Mouse (Mus musculus) urinary bladder, postnatal 25 days (tissue): ENCODE data around the gene Slc25a28.

Experiments used
- DNase-seq: peaks from one replicate; pipeline ENCODE4 v3.0.0; 2022; ENCODE audit warnings: low spot score

Slc25a28 gene

DNA sequence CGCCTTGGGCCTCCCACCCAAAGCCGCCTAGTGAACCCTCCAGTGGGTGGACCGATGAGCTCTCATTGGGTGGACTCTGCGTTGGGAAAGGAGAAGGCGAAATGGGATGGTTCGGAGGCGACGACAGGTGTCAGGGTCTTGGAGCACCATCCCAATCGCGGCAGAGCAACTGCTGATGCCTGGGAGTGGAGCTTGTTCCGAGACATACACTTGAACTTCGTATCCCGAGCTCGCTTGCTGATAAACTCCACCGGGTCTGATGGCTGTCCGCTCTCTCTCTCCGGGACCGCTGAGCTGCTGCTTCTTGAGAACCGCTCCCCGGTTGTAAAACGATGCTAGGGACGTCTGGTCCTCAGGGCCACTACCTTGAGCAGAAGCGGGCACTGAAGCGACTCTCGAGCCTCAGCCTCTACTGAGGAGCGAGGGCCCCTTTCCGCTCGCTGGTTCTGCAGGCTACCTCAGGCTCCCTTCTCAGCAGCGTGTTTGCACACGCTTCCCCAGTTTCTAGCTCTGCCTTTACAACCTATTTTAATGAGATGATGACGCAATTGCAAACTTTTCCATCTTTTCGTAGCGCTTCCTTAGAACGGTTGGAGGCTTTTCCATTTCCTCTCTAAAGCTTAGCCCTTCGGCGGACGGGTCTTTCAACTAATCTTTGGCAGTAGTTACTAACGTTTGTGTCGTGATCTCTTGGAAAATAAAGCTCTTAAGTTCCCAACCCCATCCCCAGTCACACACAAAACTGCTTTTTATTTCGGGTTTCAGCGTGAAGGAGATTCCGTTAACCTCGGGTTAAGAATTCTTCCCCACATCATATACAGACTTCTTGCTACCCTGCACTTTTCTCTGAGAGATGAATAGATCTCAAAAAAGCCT is 1.1 kb upstream of the Slc25a28 start:
- DNase-seq: no peak

DNA sequence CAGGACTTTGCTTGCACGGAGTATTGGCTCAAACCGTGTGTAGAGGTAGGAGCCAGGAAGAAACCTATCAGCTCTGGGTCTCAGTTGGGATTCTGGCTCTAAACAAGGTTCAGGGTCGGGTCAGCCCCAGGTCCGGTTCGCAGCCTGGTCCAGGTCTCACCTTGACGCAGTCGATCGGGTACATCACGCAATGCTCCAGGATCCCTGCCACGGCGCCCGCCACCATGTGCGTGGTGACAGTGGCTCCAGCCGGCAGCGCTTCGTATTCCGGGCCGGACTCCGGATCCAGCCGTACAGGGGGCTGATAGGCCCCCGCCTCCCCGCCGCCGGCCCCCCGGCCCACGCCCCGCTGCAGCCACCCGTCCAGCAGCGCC is 378 bp downstream of the Slc25a28 start:
- DNase-seq: no peak

DNA sequence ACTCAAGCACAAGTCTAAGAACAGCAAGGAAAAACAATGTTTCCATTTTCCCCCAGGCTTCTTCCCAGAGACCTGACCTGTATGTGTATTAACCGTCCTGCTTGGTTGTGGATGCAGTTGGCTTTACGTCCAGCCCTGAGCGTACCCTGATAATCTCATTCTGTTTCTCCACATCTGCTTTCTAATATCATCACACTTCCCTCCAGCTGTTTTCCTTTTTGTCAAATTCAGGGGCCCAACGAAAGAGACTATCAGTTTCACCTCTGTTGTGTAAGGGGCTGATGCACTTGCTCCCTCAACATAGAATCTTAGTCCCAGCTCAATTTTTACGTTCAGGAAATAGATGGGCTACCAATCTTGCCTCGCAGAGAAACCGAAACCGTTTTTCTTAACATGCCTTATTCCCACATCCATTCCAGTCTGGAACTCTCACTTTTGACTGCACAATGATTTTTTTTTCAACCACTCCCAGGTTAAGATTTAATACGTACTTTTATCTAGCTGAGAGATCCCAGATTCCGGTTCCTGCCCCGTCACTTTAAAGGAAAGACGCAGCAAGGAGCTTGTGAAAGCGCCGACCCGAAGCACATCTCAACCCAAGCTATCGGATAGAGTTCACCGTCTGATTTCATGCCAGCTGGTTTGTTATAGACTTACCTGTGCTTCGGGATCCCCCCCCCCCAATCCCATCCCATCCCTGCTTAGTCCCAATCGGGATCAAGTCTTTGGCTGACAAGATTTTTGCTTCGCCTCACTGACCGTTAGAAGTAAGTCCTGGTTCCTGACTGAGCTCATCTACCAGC is 967 bp downstream of the Slc25a28 start:
- no peak for DNase-seq

DNA sequence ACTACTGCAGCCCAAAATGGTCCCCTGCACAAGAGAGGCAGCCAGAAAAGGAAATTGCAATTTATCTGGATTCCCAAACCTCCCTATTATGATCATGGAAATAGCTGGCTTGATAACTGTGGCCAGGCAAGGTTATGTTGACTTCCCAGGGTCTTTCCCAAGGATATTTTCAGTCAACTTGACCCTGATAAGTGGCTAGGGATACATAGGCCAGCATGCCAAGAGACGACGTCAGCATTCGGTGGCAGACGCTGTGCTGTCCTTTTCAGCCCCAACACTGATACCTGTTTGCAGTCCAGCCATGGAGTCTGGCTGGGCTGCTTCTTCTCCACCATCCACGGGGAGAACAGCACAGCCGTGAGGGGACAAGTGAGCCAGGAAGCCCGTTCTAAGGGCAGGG is 3.6 kb downstream of the Slc25a28 start:
- DNase-seq: no peak

DNA sequence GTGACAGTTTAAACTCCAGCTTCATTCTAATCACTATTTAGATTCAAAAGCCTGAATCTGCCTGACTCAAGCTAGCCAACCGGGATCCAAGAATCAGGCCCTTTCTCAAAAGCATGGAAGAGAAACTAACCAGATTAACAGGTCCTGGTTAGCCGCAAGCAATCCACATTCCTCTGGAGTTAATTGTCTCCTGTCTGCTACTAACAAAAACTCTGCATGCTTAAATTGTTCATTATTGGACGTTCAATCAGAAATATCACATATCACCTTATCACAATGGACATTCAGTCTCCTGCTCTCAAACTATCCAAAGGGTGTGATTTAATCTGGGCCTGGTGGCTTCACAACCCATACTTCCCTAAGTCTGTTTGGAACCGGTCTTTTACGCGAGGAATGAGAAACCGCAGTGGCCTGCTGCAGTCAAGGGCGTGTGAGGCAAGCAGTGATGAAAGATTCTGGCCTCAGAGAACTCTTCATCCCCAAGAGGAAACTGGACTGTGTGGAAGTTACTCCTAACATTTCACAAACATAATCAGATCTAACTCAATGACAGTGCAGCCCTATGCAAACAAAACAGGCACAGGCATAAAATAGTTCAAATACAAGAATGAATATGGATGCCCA is 5.4 kb downstream of the Slc25a28 start:
- DNase-seq: no peak

DNA sequence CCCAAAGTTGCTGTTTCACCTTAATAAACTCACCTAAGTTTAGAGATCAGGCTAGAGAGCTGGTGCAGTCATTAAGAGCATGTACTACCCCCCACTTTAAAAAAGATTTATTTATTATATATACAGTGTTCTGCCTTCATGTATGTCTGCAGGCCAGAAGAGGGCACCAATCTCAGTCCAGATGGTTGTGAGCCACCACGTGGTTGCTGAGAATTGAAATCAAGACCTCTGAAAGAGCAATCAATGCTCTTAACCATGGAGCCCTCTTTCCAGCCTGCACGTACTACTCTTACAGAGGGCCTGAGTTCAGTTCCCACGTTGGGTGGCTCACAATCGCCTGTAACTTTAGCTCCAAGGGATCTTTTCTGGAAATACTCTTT is 7.3 kb downstream of the Slc25a28 start:
- DNase-seq: no peak

DNA sequence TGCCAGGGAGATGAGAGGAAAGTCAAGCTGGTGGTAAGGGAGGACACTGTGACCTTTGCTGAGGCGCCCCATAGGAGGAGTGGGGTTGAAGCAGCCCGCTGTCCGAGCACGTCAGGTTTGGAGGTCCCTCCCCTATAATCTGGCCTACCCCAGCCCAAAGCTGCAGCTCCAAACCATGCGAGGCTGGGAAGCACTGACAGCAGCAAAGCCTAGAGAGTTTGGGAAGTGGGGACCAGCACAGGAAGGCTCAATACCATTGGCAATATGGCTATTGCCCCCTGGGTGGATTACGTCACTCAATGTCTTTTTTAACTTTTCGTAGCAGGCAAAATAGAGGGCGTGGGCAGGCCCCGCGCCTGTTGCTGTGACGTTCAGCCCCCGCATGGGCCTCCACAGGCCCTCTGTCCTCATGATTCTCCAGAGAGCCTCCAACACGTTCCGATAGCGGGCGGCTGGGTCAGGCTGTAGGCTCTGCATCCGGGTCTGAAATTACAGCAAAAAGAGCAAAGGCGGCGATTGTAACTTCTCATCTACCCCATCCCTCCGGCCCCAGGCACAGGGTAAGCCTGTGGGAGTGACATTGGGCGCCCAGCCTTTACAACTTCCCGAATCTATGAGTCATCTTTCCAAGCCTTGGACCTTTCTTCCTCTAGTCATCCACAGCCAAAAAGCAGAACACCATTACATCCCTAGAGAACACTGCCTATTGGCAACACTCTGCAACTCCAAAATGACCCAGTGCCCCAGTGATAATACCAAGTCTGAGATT is 7.8 kb downstream of the Slc25a28 start:
- no peak for DNase-seq

DNA sequence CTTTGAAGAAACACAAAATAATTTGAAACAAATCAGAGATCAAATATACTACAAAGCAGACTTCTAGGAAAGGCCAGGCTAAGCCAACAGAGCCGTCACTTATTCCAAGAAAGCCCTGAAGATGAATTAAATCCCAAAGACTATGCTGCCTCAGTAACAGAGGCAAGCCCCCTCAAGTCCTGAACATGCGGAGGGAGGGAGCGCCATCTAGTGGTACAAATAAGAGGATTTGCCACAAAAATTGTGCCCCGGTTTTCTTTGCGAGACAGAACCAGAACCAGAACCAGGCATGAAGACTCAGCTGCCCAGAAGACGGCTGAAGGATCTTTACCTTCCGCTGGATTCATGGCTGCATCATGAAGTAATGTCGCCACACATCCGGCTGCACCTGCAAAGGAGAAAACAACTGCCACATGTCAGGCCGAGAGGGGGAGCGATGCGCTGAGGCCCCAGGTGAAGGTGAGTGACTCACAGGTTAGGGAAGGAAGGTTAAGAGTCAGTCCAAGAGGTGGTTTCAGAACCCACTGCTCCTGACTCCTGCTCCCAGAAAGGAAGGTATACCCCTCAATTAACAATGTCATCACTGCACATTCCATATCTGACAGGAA is 9.1 kb downstream of the Slc25a28 start:
- peak; percentile 43 for DNase-seq

DNA sequence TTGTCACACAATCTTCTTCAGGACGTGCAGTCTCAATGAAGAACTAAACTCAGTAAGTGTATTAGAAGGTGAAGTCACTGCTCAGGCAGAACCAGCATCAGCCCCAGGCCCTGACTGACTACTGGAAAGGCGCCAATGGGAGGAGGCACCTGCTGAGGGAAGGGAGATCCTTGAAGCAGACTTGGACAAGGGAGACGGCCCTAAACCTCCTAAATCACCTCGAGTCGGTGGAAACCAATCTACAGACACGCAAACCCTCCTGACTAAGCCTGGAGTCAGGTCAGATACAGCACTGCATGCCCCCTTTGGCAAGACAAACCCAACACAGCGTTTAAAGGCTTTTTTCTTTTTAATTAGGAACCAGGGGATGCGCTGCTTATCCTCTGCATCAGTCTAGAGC is 11.2 kb downstream of the Slc25a28 start:
- no peak for DNase-seq

DNA sequence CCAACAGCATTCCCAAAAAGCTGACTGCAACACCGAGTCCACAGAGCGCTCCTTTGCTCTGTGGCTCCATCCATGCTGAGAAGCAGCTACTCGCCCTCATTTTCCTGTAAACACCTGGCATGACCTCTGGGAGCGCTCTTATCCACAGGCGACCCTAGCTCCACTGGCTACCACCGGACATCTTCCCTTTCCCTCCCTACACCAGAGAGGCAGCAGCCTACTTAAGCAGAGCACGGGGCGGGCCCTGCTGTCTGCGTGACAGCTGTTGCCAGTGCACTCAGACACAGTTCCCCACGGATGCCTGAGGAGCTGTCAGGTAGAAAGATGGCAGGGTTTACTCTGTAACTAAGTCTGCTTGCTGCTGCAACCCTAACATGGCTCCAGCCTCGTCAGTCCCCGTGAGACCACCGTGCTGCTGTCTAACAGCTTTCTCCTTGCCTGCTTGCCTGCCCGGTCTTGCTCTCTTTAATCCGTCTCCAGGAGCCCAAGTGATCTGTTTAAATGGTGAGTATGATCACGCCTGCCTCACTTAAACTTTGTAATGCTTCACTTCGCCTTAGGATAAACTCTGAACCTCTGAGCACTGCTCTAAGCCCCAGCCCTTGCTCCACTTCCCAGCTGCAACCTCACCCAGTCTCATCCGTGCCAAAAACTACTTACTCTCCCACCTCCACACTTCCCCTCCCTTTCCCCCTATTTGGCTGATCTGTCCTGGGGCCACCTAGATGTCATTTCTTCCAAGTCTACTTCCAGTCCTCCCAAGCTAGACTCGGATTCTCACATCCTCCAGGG is 12.3 kb downstream of the Slc25a28 start:
- no peak for DNase-seq

DNA sequence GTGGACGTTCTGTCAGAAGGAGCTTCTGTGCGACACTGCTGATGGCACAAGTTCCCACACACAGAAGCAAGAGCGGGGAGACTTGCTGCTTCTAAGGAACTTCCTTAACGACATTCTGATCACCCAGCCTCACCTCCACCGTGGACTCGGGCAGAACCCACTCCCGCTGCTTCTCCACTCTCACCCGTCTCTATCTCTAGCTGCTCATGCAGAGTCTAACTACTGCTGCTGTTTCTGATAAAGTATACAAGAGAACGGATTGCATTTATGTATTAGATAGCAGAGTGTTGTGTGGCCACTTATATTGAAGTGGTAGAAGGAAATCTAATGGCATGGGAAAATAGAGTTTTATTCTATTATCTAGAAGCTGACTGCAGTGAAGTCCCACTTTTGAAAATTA is 13.9 kb downstream of the Slc25a28 start:
- no peak for DNase-seq

DNA sequence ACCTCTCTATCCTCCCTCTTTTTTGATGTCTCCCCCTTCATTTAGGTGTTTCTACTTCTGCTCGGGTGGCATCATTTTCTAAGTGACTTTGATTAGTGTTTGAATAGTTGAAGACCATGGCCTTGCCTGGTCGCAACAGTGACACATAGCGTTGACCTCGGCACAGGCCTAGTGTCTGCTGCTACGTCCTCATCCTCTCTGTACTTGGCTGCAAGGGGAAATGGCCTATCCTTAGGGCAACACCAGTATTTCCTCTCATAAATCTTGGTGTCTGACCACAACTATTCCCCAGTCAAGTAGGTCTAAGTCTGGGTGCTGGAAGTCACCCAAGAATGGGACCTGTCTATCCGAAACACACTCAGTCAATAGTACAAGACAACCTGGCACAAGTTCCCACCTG is 15.0 kb downstream of the Slc25a28 start:
- no peak for DNase-seq

DNA sequence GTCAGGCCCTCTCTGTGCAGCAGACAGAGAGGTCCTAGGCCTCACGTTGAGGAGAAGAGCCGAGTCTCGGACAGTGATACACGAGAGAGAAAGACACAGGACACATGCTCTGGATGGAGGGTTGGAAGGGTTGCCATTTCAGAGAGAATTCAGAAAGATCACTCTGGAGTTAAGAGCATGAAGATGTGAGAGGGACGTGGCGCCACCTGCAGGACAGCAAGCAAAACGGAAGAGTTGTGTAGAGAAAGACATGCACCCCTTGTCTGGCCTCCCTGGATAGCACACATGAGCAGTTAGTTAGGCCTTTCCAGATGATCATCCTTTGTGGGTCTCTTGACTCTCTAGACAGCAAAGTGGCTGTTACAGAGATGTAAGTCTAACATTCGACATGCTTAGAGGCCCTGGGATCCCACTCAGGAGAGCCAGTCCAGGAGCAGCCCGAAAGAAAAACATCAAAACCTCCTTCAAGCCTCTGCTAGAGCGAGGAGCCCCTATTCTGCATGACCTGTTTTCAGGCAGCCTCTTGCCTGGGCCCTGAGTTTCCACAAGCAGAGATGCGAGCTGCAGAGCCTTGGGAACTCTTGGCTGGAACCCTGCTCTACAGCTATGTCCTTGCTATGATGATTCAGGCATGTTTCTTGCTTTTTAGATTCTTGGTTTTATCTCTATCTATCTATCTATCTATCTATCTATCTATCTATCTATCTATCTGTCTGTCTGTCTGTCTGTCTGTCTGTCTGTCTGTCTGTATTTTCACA is 18.8 kb downstream of the Slc25a28 start:
- peak; percentile 70 for DNase-seq

DNA sequence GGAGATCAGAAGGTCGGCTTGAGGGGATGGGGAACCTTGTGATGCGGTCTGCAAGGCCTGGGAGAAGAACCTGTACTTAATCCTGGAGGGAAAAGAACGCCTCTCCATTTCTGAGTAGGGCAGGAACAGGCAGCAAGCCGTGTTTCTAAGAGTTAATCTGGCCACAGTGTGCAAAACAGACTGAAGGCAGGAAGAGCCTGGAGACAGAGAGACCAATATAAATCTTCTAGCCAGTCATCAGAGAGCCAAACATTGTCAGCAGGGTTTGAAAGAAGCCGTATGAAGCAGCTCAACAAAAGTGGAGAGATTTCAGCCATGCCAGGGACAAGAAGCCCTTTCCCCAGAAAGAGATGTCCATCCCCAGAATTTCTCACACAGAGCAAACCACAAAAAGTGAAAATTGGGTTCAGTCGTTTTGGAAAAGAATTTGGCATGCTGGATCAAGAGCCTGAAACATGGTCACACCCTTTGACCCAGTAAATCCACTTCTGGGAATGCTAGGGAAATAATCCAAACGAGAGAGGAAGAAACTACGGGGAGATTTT is 23.4 kb downstream of the Slc25a28 start:
- no peak for DNase-seq

DNA sequence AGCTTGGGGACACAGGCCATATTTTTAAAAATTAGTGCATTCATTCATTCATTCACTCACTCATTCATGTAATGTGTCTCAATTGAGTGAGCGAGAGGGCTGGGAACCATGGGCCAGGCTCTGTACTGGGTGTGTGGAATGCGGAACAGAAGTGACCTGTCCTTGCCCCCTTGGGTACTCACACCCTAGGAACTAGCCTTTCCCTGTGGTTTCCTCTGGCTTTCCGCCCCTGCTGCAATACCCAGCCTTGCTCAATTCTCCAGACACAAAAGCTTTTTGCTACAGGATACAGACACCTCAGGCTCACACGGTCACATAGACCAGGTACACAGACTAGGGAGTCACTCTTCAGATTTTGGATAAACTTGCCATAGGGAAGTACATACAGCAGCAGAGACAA is 26.3 kb downstream of the Slc25a28 start:
- no peak for DNase-seq

DNA sequence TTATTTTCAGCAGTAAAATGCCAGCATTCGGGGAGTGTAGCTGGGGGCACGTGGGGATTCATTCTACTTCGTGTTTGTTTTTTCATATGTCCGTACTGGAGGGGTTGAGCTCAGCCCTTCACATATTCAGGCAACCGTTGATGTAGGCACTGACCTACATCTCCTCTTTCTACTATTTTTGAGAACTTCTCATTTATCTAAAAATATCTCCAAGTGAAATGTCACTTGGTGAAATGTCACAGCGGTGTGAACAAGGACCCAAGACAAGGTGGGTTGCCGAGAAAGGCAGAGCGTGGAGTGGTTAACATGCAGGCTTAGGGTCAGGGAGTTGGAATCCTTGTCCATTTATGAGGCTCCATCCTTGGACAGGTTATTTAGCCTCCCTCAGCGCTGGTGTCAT is 27.4 kb downstream of the Slc25a28 start:
- DNase-seq: no peak

DNA sequence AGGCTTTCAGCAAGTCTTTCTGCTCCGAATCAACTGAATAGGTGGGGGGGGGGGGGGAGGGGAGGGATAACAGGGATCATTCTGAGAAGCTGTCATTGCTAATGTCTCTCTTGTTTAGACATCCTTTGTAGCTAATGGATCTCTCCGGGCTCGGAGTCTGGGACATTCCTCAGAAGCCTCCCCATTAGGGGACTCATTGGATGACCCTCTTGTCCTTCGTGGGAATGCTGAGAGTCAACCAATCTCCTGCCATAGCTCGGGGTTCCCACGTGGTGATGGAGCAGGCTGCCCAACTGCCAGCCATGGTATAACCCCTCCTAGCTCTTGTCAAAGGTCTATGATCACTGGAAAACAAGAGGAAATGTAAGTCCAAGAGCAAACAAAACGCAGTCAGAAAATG is 27.8 kb downstream of the Slc25a28 start:
- DNase-seq: no peak

DNA sequence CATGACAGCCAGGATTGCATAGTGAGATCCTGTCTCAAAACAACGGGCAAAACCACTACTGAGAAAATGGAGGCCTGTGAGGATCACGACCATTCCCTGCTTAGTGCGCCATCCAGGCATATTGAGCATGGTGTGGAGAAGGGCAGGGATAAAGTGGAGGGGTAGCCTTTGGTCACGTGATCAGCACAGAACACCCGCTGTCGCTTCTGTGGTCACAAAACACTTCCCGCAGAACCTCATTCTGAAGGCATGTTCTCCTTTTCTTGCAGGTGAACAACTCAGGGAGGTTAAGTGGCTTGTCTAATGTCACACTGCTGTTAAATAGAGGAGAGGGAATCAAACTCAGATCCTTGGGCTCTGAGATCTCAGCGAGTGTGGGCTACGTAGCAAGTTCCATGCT is 29.2 kb downstream of the Slc25a28 start:
- DNase-seq: no peak

DNA sequence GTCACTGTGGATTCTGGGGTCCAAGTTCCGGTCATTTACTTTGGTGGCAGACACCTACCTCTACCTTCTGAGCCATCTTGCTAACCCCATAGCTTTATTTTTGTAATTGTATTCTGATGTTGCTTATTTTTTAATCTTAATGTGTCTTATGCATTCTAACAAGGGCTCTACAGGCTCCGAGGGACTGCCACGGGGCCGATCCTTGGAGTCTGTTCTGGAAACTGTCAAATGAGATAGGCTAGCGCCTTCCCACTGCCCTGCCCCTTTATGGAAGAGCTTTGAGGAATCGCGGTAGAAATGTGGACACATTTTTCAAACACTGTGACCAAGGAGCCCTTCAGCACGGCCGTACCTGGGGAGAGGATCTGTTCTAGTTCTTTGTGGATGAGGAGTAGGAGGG is 31.8 kb downstream of the Slc25a28 start:
- DNase-seq: no peak

DNA sequence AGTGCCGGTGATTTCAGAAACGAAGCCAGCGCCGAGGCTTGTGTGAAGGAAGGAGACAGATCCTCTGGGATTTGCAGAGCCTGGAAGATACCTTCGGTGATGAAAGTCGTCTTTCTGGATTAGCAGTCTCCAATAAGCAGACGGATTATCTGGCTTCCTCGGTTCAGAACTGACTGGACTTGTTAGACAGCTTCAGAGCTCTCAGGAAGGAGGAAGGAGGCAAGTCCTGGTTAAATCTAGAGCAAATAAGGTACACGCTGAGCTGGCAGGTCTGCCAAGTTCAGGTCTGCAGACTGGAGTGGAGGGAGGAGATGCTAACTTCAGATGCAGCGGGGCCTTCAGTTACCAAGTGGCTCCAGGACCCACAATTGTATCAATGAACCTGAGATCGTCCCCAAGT is 32.8 kb downstream of the Slc25a28 start:
- DNase-seq: no peak
